Mouse (Mus musculus): ENCODE measurements around the gene Dusp15. TPM values are rescaled to one million over a fixed set of nuclear protein-coding genes. Genes with fewer than 3 reads are reported as not detected.

Gene Dusp15
- polyA plus RNA-seq, 1 experiment from 2014 or later = 11.0 TPM

DNA sequence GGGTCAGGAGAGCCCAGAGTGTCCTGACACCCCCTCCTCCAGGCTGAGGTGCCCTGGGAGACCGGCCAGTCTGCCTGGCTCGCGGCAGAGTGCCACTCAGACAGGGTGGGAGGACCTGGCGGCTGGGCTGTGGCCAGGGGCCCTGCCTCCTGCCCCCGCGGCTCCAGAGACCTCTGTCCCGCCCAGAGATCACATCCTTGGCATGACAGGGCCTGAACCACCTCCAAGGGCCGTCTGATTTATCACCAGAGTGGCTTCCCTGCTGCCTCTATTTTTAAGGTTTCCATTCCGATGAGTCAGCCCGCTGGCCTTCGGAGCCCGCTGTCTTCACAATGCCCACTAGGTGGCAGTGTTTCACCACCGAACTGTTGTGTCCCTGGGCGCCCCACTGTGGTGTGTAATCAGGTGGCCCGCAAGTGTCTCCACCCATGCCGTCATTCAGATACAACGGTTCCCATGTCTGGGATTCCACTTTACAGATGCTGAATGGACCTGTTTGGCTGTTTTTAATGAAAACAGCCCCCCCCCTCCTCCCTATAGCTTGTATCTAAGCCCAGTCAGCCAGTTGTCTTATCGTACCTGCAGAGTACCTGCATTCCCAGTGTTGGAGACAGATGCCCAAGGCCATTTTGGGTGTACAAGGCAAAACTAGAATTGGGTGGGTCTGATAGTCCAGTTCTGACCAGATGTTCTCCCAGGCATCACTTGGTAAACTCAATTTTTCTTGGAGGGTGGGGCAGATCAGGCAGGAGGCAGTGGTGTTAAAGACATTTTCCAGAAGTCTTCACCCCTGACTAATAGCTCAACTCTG, 37.0 kb downstream of the Dusp15 start:
- Histone ChIP-seq H3K36me3 (replicated peaks; ENCODE audit: control insufficient read depth, insufficient read depth) (no peaks in the 10 kb centered on the region), H3K4me1 (replicated peaks; ENCODE audit: control insufficient read depth, insufficient read depth, low read length) (no peaks in the 10 kb centered on the region), H3K9me3 (ENCODE audit: control insufficient read depth, low read length) (no peaks in the 10 kb centered on the region), H3K27me3 (ENCODE audit: control insufficient read depth, insufficient read depth, low read length) (peaks cover 36% of the 10 kb centered on the region), H3K27ac (no peak overlapping the region), H3K9ac (peak overlapping the region; percentile 39), H3K4me2 (replicated peaks) (peak overlapping the region; percentile 45), H3K4me3 (replicated peaks; ENCODE audit: low read length) (no peak overlapping the region; the same call in 1 of the 2 replicates)
- 5% methylated on average over 18 of the region's 18 CpGs for WGBS
- peak; percentile 78 for ATAC-seq (ENCODE audit: low FRiP score)
- DNase-seq (ENCODE audit: low spot score) = peak; percentile 94

DNA sequence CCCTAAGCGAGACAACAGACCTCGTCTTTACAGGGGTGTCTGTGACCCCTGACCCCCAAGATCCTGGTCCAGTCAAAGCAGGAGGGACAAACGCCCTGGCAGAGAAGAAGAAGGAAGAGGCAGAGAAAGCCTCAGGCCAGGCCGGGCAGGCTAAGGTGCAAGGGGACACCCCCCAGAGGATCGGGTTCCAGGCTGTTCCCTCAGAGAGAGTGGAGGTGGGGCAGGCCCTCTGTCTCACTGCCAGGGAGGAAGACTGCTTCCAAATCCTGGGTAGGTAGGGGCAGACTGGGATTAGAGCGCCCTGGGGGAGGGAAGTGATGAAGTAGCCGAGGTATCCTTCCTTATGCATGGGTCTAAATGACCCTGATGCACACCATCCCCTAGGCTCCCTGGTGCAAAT, 38.0 kb downstream of the Dusp15 start:
- H3K4me3 ChIP-seq (replicated peaks; ENCODE audit: low read length) = no peak overlapping the region
- peaks cover 36% of the 10 kb centered on the region for H3K27me3 ChIP-seq (ENCODE audit: control insufficient read depth, insufficient read depth, low read length)
- WGBS = 48% methylated on average over 7 of the region's 7 CpGs
- no peak for ATAC-seq (ENCODE audit: low FRiP score)
- H3K9me3 ChIP-seq (ENCODE audit: control insufficient read depth, low read length) = no peaks in the 10 kb centered on the region
- H3K4me1 ChIP-seq (replicated peaks; ENCODE audit: control insufficient read depth, insufficient read depth, low read length) = no peaks in the 10 kb centered on the region
- H3K4me2 ChIP-seq (replicated peaks) = no peak overlapping the region
- no peak for DNase-seq (ENCODE audit: low spot score)
- no peak overlapping the region for H3K9ac ChIP-seq
- H3K36me3 ChIP-seq (replicated peaks; ENCODE audit: control insufficient read depth, insufficient read depth) = no peaks in the 10 kb centered on the region
- no peak overlapping the region for H3K27ac ChIP-seq

DNA sequence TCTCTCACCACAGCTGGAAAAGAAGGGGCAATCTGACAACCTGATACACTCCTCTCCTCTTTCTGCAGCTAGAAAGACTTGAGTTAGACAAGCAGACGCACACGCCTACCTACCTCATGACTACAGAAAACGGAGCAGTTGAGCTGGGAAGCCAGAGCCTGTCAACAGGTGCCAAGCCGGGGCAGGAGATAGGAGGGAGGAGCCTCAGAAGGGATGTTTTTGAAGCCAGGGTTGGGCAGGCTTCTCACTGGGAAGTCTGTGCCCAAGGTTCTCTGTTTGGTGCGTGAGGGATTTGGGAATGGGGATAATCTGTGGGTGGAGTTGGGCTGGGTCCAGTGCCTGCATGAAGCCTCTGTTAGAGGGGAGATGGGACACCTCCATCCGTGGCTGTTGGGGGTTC, 40.1 kb downstream of the Dusp15 start:
- Histone ChIP-seq H3K27me3 (ENCODE audit: control insufficient read depth, insufficient read depth, low read length) (peaks cover 36% of the 10 kb centered on the region), H3K36me3 (replicated peaks; ENCODE audit: control insufficient read depth, insufficient read depth) (no peaks in the 10 kb centered on the region), H3K4me1 (replicated peaks; ENCODE audit: control insufficient read depth, insufficient read depth, low read length) (no peaks in the 10 kb centered on the region), H3K4me2 (replicated peaks) (no peak overlapping the region), H3K9me3 (ENCODE audit: control insufficient read depth, low read length) (no peaks in the 10 kb centered on the region), H3K27ac (no peak overlapping the region), H3K4me3 (replicated peaks; ENCODE audit: low read length) (no peak overlapping the region), H3K9ac (no peak overlapping the region)
- WGBS = 39% methylated on average over 6 of the region's 6 CpGs
- ATAC-seq (ENCODE audit: low FRiP score) (no peak), DNase-seq (ENCODE audit: low spot score) (no peak)

DNA sequence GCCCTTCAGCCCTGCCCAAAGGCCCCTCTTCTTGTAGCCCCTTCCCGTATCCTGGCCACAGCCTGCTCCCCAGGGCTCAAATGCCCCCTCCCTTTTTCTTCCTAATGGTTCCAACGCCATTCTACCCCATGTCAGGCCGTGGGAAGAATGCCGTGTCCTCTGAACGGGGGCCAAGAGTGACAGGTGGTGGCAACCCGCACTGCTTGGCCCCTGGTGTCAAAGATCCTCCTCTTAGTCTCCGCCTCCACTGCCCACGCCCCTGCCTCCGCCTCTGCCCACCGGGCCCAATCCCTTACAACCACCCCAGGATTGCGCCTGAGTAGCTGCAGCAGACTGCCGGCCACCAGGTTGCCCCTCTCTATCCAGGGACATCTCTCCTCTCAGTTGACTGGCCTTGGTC, 40.5 kb downstream of the Dusp15 start, which contains the start of gene Mylk2:
Gene Mylk2 (plus strand): TSS at position 322 of the 400 bp plus-strand sequence.
- 29% methylated on average over 12 of the region's 12 CpGs for WGBS
- DNase-seq (ENCODE audit: low spot score) (no peak), ATAC-seq (ENCODE audit: low FRiP score) (no peak)
- Histone ChIP-seq H3K9ac (no peak within 1 kb of the TSS), H3K4me3 (replicated peaks; ENCODE audit: low read length) (no peak within 1 kb of the TSS), H3K36me3 (replicated peaks; ENCODE audit: control insufficient read depth, insufficient read depth) (no peaks in the 10 kb centered on the region), H3K4me1 (replicated peaks; ENCODE audit: control insufficient read depth, insufficient read depth, low read length) (no peaks in the 10 kb centered on the region), H3K4me2 (replicated peaks) (no peak within 1 kb of the TSS), H3K27ac (no peak within 1 kb of the TSS), H3K27me3 (ENCODE audit: control insufficient read depth, insufficient read depth, low read length) (peaks cover 36% of the 10 kb centered on the region), H3K9me3 (ENCODE audit: control insufficient read depth, low read length) (no peaks in the 10 kb centered on the region)

DNA sequence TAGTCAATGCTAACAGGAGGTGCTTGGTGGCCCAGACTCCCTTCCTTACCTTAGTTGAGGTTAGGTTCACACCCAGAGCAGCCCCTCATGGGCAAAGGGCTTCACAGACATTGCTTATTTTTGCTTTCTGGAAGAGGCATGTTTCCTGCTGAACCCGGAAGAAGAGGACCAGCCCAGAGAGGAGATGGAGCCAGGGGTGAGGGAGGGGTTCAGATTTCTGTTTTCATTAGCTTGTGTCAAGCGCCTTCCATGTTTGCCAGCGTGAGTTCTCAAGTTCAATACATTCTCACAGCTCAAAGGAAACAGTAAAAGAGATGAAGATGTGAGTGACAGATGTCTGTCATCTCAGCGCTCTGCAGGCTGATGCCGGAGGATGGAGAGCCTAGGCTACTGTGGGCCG, 41.6 kb downstream of the Dusp15 start:
- H3K27me3 ChIP-seq (ENCODE audit: control insufficient read depth, insufficient read depth, low read length) = peaks cover 36% of the 10 kb centered on the region
- no peak overlapping the region for H3K27ac ChIP-seq
- no peaks in the 10 kb centered on the region for H3K36me3 ChIP-seq (replicated peaks; ENCODE audit: control insufficient read depth, insufficient read depth)
- no peak overlapping the region for H3K4me2 ChIP-seq (replicated peaks)
- H3K4me3 ChIP-seq (replicated peaks; ENCODE audit: low read length) = no peak overlapping the region
- ATAC-seq (ENCODE audit: low FRiP score) (no peak), DNase-seq (ENCODE audit: low spot score) (no peak)
- 86% methylated on average over 6 of the region's 6 CpGs for WGBS
- H3K4me1 ChIP-seq (replicated peaks; ENCODE audit: control insufficient read depth, insufficient read depth, low read length) = no peaks in the 10 kb centered on the region
- H3K9me3 ChIP-seq (ENCODE audit: control insufficient read depth, low read length) = no peaks in the 10 kb centered on the region
- no peak overlapping the region for H3K9ac ChIP-seq

DNA sequence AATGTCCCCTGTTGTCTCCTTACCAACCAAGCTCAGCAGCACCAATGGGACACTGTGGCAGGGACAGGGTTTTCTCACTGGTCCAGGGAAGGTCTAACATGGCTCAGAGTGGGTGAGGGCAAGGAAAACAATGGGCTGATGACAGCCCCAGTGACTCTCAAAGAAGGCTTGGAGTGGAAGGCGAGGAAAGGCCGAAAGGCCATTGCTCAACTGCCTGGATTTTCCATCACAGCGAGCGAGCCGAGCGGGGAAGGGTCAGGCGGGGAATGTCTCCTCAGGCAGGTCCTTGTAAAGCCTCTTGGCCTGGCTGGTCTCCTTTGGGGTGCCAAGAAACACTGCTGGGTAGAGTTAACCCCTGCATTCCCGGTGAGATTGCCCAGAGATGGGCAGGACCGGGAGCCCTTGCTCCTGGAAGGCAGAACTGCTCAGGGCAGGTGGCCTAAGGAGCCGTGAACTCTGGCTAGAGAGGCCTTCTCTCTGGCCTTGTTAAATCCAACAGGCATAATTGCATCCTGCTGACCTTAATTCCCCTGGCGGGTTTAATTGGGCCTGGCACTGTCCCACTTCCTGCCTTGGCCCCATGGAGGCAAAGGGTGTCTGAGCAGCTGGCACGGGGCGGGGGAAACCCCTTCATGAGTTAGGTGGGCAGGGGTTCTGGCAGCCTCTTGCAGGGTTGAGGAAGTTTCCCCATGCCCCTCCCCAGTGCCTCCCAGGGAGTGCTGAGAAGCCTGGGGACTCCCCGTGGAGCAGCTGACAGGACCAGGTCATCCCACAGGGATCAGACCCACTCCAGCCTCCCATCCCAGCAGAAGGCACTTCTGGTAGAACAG, 44.2 kb downstream of the Dusp15 start:
- ATAC-seq (ENCODE audit: low FRiP score) (no peak), DNase-seq (ENCODE audit: low spot score) (no peak)
- no peak overlapping the region for H3K27ac ChIP-seq
- H3K4me1 ChIP-seq (replicated peaks; ENCODE audit: control insufficient read depth, insufficient read depth, low read length) = no peaks in the 10 kb centered on the region
- no peak overlapping the region for H3K4me2 ChIP-seq (replicated peaks)
- no peak overlapping the region for H3K9ac ChIP-seq
- 49% methylated on average over 14 of the region's 14 CpGs for WGBS
- H3K4me3 ChIP-seq (replicated peaks; ENCODE audit: low read length) = no peak overlapping the region
- H3K36me3 ChIP-seq (replicated peaks; ENCODE audit: control insufficient read depth, insufficient read depth) = no peaks in the 10 kb centered on the region
- no peaks in the 10 kb centered on the region for H3K9me3 ChIP-seq (ENCODE audit: control insufficient read depth, low read length)
- peaks cover 20% of the 10 kb centered on the region; the same call in 1 of the 2 replicates for H3K27me3 ChIP-seq (ENCODE audit: control insufficient read depth, insufficient read depth, low read length)

DNA sequence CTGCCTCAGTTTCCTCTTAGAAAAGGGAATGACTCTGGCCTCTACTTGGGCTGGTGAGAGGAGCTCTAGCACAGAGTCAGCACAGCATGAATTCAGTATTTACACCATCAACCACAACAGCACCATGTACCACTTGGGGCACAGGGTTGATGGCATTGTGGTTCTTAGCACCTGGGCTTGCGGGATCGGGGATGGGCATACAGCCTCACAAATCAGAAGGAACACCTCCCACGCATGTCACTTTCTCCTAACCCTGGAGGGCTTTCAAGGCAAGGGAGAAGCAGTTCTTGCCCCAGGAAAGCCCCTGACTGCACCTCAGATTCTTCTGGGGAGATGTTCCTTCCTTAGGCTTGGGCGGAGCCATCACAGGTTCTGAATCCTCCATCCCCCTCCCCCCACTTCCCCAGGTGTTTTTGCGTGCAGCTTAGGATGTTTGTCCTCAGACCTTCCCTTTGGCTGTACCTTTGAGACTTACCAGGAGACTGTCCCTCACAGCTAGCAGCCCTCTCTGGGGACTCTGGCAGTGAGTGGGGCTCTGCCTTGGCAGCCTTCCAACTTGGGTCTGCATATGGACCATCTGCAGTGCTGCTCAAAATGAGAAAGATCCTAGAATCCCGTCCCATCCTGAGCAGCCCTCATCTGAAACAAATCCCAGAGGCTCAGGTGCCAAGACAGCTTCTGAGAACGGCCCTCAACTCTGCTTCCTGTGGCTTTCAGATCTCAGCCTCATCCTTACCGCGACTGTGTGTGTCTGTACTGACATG, 45.0 kb downstream of the Dusp15 start:
- no peak overlapping the region for H3K4me2 ChIP-seq (replicated peaks)
- no peaks in the 10 kb centered on the region for H3K36me3 ChIP-seq (replicated peaks; ENCODE audit: control insufficient read depth, insufficient read depth)
- H3K27ac ChIP-seq = no peak overlapping the region
- H3K9me3 ChIP-seq (ENCODE audit: control insufficient read depth, low read length) = no peaks in the 10 kb centered on the region
- H3K4me3 ChIP-seq (replicated peaks; ENCODE audit: low read length) = no peak overlapping the region
- no peaks in the 10 kb centered on the region for H3K4me1 ChIP-seq (replicated peaks; ENCODE audit: control insufficient read depth, insufficient read depth, low read length)
- DNase-seq (ENCODE audit: low spot score) (no peak), ATAC-seq (ENCODE audit: low FRiP score) (no peak)
- H3K9ac ChIP-seq = no peak overlapping the region
- 56% methylated on average over 9 of the region's 9 CpGs for WGBS
- 0 out of 2 replicates have a peak, but pooled peaks cover 11% of the 10 kb centered on the region for H3K27me3 ChIP-seq (ENCODE audit: control insufficient read depth, insufficient read depth, low read length)

DNA sequence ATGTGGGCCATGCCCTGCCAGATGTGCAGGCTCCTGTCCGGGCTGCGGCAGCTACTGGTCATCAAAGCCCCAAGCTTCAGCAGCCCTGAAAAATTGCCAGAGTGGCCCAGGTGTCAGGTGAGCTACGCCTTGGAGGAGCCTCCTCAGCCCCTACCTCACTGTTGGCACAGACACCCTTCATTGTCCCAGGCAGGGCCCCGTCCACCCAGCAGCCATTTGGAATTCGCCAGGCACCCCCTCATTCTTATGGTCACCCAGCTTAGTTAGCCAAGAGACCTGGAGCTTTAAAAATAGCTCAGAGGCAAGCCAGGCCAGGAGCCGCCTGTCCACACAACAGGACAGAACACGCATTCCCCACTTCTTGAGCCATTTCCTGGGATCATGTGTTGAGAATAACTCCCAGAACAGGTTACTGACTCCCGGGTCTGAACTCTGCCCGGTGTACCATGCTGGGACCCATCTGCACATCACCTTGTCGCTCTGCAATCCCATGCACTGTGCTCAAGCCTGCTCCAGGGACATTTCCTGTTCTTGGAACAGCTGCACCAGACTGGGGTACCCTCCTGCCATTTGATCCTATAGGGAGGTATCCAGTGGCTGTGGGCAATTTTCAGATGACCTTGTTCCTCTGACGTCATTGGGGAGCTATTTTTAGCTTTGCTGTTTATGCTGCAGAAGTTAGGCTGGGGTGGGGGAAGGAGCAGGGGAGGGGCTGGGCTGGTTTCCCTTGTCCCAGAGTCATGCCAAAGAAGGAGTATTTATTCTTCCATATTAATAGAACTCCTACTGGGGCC, 46.3 kb downstream of the Dusp15 start:
- no peaks in the 10 kb centered on the region for H3K27me3 ChIP-seq (ENCODE audit: control insufficient read depth, insufficient read depth, low read length)
- DNase-seq (ENCODE audit: low spot score) (no peak), ATAC-seq (ENCODE audit: low FRiP score) (no peak)
- no peaks in the 10 kb centered on the region for H3K9me3 ChIP-seq (ENCODE audit: control insufficient read depth, low read length)
- WGBS = 69% methylated on average over 11 of the region's 11 CpGs
- H3K4me3 ChIP-seq (replicated peaks; ENCODE audit: low read length) = no peak overlapping the region
- no peaks in the 10 kb centered on the region for H3K4me1 ChIP-seq (replicated peaks; ENCODE audit: control insufficient read depth, insufficient read depth, low read length)
- H3K4me2 ChIP-seq (replicated peaks) = no peak overlapping the region
- H3K27ac ChIP-seq = no peak overlapping the region
- H3K9ac ChIP-seq = no peak overlapping the region
- no peaks in the 10 kb centered on the region for H3K36me3 ChIP-seq (replicated peaks; ENCODE audit: control insufficient read depth, insufficient read depth)

Data from hindbrain, embryonic 14.5 days (tissue).